Mouse (Mus musculus): ENCODE results near the gene Car5a.

- TF ChIP-seq TAL1 (IDR thresholded peaks at IDR 0.05; ENCODE audit: low read length) (no peak), POLR2A (IDR thresholded peaks at IDR 0.05; ENCODE audit: control insufficient read depth in 1 of 2, insufficient read depth in 1 of 2, low read depth in 1 of 2, low read length in 2 of 2, poor library complexity in 1 of 2) (no peak), ZKSCAN1 (IDR thresholded peaks at IDR 0.05; ENCODE audit: low read depth, low read length) (no peak), CTCF (IDR thresholded peaks at IDR 0.05 in 2 of 3, conservative IDR thresholded peaks at IDR 0.05 in 1 of 3; ENCODE audit: control insufficient read depth in 1 of 3, insufficient read depth in 1 of 3, low read depth in 2 of 3, low read length in 3 of 3, poor library complexity in 1 of 3, severe bottlenecking in 1 of 3) (no peak), MAX (IDR thresholded peaks at IDR 0.05; ENCODE audit: low read length) (no peak), TCF12 (IDR thresholded peaks at IDR 0.05; ENCODE audit: low read depth, low read length) (no peak), HCFC1 (IDR thresholded peaks at IDR 0.05; ENCODE audit: low read depth, low read length) (no peak), ZC3H11A (IDR thresholded peaks at IDR 0.05; ENCODE audit: low read depth, low read length) (no peak), KAT2A (conservative IDR thresholded peaks at IDR 0.05; ENCODE audit: low read depth, low read length) (no peak), SMC3 (IDR thresholded peaks at IDR 0.05; ENCODE audit: low read depth, low read length) (no peak), USF2 (IDR thresholded peaks at IDR 0.05; ENCODE audit: borderline replicate concordance in 1 of 2, insufficient read depth in 1 of 2, low read depth in 1 of 2, low read length in 2 of 2) (no peak), ZMIZ1 (IDR thresholded peaks at IDR 0.05; ENCODE audit: low read depth, low read length) (no peak), MAZ (IDR thresholded peaks at IDR 0.05; ENCODE audit: low read depth, low read length) (no peak)
Observed at GRCm38 (mm10) chr8:121912831-121913230, 31.9 kb downstream of the Car5a start.
